Mouse (Mus musculus) brain, embryonic 18.5 days (tissue): ENCODE results near the gene Tanc2.

Experiments
- DNase-seq: peaks from one replicate; pipeline ENCODE4 v3.0.0-alpha.2; 2012; ENCODE audit warnings: low read depth, low spot score

Tanc2 gene

GRCm38 (mm10) chr11:105952911-105953386 lies 363.2 kb downstream of the Tanc2 start, which contains the start of gene Cyb561:
Gene Cyb561 (minus strand): TSS chr11:105953336.
- no peak for DNase-seq

- no peak for DNase-seq
Observed at GRCm38 (mm10) chr11:105953402-105953801, 363.6 kb downstream of the Tanc2 start.

GRCm38 (mm10) chr11:105955815-105956430 lies 366.1 kb downstream of the Tanc2 start:
- no peak for DNase-seq

- no peak for DNase-seq
Observed at GRCm38 (mm10) chr11:105957501-105957900, 367.7 kb downstream of the Tanc2 start.

- DNase-seq = no peak
Observed at GRCm38 (mm10) chr11:105958566-105958965, 368.8 kb downstream of the Tanc2 start.

GRCm38 (mm10) chr11:105959355-105959754 lies 369.6 kb downstream of the Tanc2 start:
- DNase-seq = no peak

GRCm38 (mm10) chr11:105964691-105965090 lies 374.9 kb downstream of the Tanc2 start:
- no peak for DNase-seq

- DNase-seq = no peak
Observed at GRCm38 (mm10) chr11:105966288-105966687, 376.5 kb downstream of the Tanc2 start.

- DNase-seq = no peak
Observed at GRCm38 (mm10) chr11:105967741-105968574, 378.2 kb downstream of the Tanc2 start, which contains the start of gene Ace. Gene Ace (plus strand): TSS chr11:105967945.

- DNase-seq = no peak
Observed at GRCm38 (mm10) chr11:105968948-105969347, 379.2 kb downstream of the Tanc2 start.

- no peak for DNase-seq
Observed at GRCm38 (mm10) chr11:105969516-105969915, 379.7 kb downstream of the Tanc2 start.

- no peak for DNase-seq
Observed at GRCm38 (mm10) chr11:105974593-105974992, 384.8 kb downstream of the Tanc2 start.

- DNase-seq = no peak
Observed at GRCm38 (mm10) chr11:105975050-105975449, 385.3 kb downstream of the Tanc2 start.

GRCm38 (mm10) chr11:105975636-105976035 lies 385.9 kb downstream of the Tanc2 start:
- no peak for DNase-seq

GRCm38 (mm10) chr11:105978232-105978631 lies 388.4 kb downstream of the Tanc2 start:
- no peak for DNase-seq

- DNase-seq = no peak
Observed at GRCm38 (mm10) chr11:105978634-105979033, 388.8 kb downstream of the Tanc2 start.
